Comparison of ENCODE assay signal across 8 mouse cellular contexts in the genomic region with DNA sequence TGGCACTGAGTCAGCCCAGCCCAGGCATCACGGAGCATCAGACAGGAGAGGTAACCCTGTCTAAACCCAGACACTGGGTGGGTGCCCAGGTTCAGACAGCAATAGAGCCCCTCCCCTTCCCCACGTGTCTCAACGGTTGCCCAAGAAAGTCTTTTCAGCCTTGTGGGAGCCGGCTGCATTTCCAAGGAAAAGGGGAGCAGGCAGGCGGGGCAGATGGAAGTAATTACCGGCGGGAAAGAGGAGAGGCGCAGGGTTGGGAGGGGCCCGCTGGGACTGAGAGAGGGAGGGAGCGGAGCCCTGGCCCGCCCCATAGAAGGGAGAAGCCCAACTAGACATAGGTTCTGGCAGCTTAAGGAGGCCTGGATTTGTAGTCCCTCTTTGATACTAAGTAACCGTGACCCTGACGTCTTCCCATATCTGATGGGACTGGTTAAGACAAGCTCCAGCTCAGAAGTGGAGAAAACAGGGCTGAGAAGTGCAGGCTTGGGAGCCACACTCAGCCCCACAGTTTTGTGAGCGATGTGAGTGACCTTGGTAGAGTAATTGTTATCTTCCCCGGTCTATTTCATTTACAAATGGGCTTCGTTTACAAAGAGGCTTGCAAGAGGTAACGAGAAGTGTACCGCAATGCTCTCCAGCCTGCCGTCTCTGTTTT. TPM values are rescaled to one million over a fixed set of nuclear protein-coding genes. Genes with fewer than 3 reads are reported as not detected.
DNase-seq lines count a peak whose midpoint lies in the region; ATAC-seq lines count a peak whose summit lies in the region.

No protein-coding gene starts in this region.

- H3K4me3 ChIP-seq in kidney, embryonic 16.5 days (ENCODE audit: low read length) = no peak overlapping the region
- H3K4me3 ChIP-seq in limb, embryonic 11.5 days (ENCODE audit: low read depth, low read length) = no peak overlapping the region
- H3K4me3 ChIP-seq in midbrain, embryonic 14.5 days (replicated peaks; ENCODE audit: low read depth, low read length) = no peak overlapping the region

- H3K36me3 ChIP-seq in kidney, embryonic 16.5 days (ENCODE audit: insufficient read depth, low read length) = no peaks in the 10 kb centered on the region
- H3K36me3 ChIP-seq in limb, embryonic 11.5 days (ENCODE audit: control insufficient read depth, insufficient read depth, low read length) = no peaks in the 10 kb centered on the region
- no peaks in the 10 kb centered on the region for H3K36me3 ChIP-seq in midbrain, embryonic 14.5 days (ENCODE audit: control insufficient read depth, insufficient read depth, low read length)

- no peak overlapping the region for H3K27ac ChIP-seq in kidney, embryonic 16.5 days (ENCODE audit: low read length)
- H3K27ac ChIP-seq in limb, embryonic 11.5 days (replicated peaks; ENCODE audit: low read depth, low read length) = peak overlapping the region; percentile 65; the same call in 1 of the 2 replicates
- no peak overlapping the region for H3K27ac ChIP-seq in midbrain, embryonic 14.5 days (replicated peaks; ENCODE audit: low read depth, low read length)

- H3K27me3 ChIP-seq in kidney, embryonic 16.5 days (ENCODE audit: insufficient read depth, low read length) = no peaks in the 10 kb centered on the region
- no peaks in the 10 kb centered on the region for H3K27me3 ChIP-seq in limb, embryonic 11.5 days (ENCODE audit: control insufficient read depth, insufficient read depth, low read length)
- no peaks in the 10 kb centered on the region for H3K27me3 ChIP-seq in midbrain, embryonic 14.5 days (ENCODE audit: control insufficient read depth, insufficient read depth, low read length)

- H3K4me2 ChIP-seq in kidney, embryonic 16.5 days (replicated peaks; ENCODE audit: low read depth, low read length) = peak overlapping the region; percentile 25
- H3K4me2 ChIP-seq in limb, embryonic 11.5 days (ENCODE audit: low read depth, severe bottlenecking) = peak overlapping the region; percentile 24
- peak overlapping the region; percentile 13; the same call in 1 of the 2 replicates for H3K4me2 ChIP-seq in midbrain, embryonic 14.5 days (ENCODE audit: low read length)

- H3K4me1 ChIP-seq in kidney, embryonic 16.5 days (ENCODE audit: insufficient read depth, low read length) = peaks cover 18% of the 10 kb centered on the region; the same call in 1 of the 2 replicates
- peaks cover 33% of the 10 kb centered on the region for H3K4me1 ChIP-seq in limb, embryonic 11.5 days (ENCODE audit: control insufficient read depth, insufficient read depth, low read length)
- H3K4me1 ChIP-seq in midbrain, embryonic 14.5 days (ENCODE audit: control insufficient read depth, insufficient read depth, low read length) = 0 out of 2 replicates have a peak, but pooled peaks cover 9% of the 10 kb centered on the region

- no peaks in the 10 kb centered on the region for H3K9me3 ChIP-seq in kidney, embryonic 16.5 days (ENCODE audit: low read length)
- H3K9me3 ChIP-seq in limb, embryonic 11.5 days (ENCODE audit: control insufficient read depth, low read length) = no peaks in the 10 kb centered on the region
- no peaks in the 10 kb centered on the region for H3K9me3 ChIP-seq in midbrain, embryonic 14.5 days (ENCODE audit: control insufficient read depth, low read length)

- no peak for DNase-seq in kidney, postnatal 36 days
- DNase-seq in embryo, embryonic 11 days = peak; percentile 84
- DNase-seq in heart, adult 18-20 months = peak; percentile 58 to 76
- peak; percentile 88 for DNase-seq in limb, embryonic 11.5 days (ENCODE audit: low spot score)
- peak; percentile 39 for DNase-seq in midbrain, embryonic 14.5 days
- DNase-seq in thymus, postnatal 0 days (ENCODE audit: low spot score) = no peak
- no peak for DNase-seq in frontal cortex, postnatal 36 days (ENCODE audit: low spot score in 2 of 2)

- WGBS in kidney, embryonic 16.5 days = 28% methylated on average over 19 of the region's 19 CpGs
- WGBS in limb, embryonic 11.5 days = 10% methylated on average over 19 of the region's 19 CpGs
- WGBS in midbrain, embryonic 14.5 days = 23% methylated on average over 19 of the region's 19 CpGs

- no peak overlapping the region for H3K9ac ChIP-seq in kidney, embryonic 16.5 days (replicated peaks; ENCODE audit: low read length)
- H3K9ac ChIP-seq in limb, embryonic 11.5 days (ENCODE audit: low read length) = no peak overlapping the region
- no peak overlapping the region for H3K9ac ChIP-seq in midbrain, embryonic 14.5 days (replicated peaks; ENCODE audit: low read length)

- ATAC-seq in kidney, embryonic 16.5 days (ENCODE audit: low FRiP score, low TSS enrichment) = no peak
- ATAC-seq in limb, embryonic 11.5 days (ENCODE audit: insufficient number of reproducible peaks, low FRiP score, low TSS enrichment, low read depth) = peak; percentile 59
- ATAC-seq in midbrain, embryonic 14.5 days (ENCODE audit: low FRiP score, low TSS enrichment) = no peak

RNA-seq across cellular contexts. Expression of a gene that starts 7.0 kb away (rescaled TPM):
- polyA plus RNA-seq in kidney, embryonic 16.5 days (2015; fragmentation: Nextera tagmentation; extraction: Ambion mirVana) = 19.4 and 20.0 TPM in 2 replicates
- 10 to 100 TPM; 24.1 to 26.0 TPM for total RNA-seq in heart, adult 18-20 months (2021)
- polyA plus RNA-seq in limb, embryonic 11.5 days (2014; fragmentation: Nextera tagmentation; extraction: Ambion mirVana) = 23.8 and 25.6 TPM in 2 replicates
- 11.1 and 12.5 TPM in 2 replicates for polyA plus RNA-seq in midbrain, embryonic 14.5 days (2014; fragmentation: Nextera tagmentation; extraction: Ambion mirVana)
- 15.2 and 15.5 TPM in 2 replicates for polyA plus RNA-seq in thymus, postnatal 0 days (2015; fragmentation: Nextera tagmentation; extraction: Ambion mirVana)

Comparison
In these comparisons a context has a peak if more than half of its experiments do, and no peak if none do; other contexts are left out.
1. DNase-seq: peak in embryo, embryonic 11 days (single experiment), heart, adult 18-20 months (2 of 2), limb, embryonic 11.5 days (single experiment) and midbrain, embryonic 14.5 days (single experiment); none in kidney, postnatal 36 days (0 of 2), thymus, postnatal 0 days (single experiment) and frontal cortex, postnatal 36 days (0 of 2).
2. Peak in every context shown above with its lines, with median percentiles within 50 percentile points of each other: H3K4me2 ChIP-seq.